Mouse (Mus musculus) urinary bladder, postnatal 14 days (tissue): ENCODE results near the gene Gja4.

ENCODE experiments used
- DNase-seq: peaks from one replicate; pipeline ENCODE4 v3.0.0; 2021; ENCODE audit warnings: low spot score

Gene Gja4

DNA sequence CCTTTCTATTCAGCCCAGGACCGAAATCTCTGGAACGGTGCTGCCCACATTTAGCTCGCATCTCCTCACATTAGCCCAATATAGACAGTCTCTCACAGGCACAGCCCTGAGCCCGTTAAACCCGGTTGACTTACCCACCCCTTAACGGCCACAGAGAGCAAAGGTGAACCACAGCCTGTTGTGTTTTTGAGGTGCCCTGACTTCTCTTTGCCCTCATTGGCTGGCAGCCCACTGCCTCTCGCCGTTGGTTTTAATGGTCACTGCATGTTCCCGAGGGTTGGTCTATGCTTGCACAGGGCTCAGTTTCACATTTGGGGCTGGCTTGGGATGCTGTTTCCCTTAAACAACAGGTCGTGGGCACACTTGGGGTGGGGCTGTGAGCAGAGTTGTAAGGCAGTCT lies 10.5 kb upstream of the Gja4 start:
- DNase-seq: no peak

DNA sequence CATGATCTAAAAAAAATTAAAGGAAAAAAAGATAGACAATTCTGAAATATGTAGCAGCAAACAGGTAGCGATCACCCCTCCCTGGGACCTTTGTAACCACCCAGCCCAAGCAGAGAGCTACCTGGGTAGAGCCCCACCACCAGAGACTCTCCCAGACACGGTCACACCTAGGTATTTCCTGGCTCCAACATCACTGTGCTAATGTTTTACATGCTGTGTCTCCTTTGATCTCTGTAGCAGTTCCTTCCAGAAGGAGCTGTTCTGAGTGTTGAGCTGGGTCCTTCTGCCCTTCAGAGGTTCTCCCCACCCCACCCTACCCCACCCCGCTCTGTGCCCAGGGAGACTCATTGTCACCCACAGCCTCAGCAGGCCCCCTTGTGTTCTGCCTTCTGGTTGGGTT lies 9.8 kb upstream of the Gja4 start:
- no peak for DNase-seq

DNA sequence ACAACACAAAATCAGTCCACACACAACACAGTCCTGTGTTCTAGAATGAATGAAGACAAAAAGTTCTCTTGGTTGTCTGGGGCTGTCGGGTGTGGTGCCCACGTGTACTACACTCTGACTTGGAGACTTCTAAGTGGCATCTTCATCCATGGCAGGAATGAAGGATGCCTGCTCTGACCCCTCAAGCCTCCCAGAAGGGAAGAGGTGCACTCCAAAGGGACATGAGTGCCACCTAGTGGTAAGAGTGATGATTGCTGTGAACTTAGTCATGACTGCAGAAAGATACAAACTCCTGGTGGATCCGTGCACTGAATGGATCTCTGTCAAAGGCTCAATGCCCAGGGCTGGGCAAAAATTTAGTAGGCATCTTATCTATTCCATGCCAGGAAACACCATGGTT lies 5.8 kb upstream of the Gja4 start:
- peak; percentile 73 for DNase-seq

DNA sequence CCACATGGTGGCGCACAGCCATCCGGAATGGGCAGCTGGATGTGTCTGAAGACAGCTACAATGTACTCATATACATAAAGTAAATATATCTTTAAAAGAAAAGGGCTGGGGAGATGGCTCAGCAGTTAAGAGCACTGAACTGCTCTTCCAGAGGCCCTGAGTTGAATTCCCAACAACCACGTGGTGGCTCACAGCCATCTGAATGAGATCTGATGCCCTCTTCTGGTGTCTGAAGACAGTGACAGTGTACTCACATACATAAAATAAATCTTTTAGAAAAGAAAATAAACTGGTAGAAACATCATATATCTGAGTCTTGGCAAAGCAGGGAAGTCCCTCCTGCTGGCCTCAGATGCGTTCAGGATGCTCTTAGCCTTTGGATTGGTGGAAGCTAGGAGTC lies 3.3 kb upstream of the Gja4 start:
- DNase-seq: no peak

DNA sequence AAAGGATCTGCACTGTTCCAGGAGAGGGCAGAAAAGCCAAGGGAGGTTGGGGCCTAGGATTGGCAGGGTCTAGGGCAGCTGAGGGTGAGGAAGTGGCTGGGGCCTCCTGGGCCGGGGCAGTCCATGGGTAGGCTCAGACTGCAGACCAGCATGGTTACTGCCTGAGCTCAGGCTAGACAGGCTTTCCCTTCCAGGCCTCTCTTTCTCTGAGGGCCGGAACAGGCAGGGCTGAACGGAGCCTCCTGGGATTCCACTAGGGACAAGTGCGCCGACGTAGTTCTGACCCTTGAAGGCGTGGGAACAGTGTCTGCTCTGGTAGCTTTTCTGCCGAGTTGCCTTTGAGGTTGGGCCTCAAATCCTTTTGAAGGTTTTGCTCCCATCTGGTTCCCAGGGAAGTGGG lies 1.9 kb upstream of the Gja4 start:
- DNase-seq: no peak

DNA sequence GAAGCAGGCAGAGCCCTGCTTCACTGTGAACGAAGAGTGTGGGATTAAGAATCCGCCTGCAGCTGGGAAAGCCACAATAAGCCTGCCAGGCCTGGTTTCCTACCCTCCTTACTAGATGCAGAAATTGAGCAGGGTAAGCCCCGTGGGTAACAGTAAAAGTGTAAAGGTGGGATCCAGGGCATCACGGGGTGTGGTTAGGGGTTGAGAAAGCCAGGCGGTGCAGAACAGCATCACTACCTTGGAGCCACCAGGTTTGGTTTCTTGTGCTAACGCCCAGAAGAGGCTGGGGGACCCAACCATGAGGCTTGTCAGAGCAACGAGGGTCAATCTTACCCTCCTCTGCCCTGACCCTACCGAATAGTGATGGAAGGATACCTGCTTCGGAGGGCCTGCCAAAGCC lies 746 bp upstream of the Gja4 start:
- no peak for DNase-seq

DNA sequence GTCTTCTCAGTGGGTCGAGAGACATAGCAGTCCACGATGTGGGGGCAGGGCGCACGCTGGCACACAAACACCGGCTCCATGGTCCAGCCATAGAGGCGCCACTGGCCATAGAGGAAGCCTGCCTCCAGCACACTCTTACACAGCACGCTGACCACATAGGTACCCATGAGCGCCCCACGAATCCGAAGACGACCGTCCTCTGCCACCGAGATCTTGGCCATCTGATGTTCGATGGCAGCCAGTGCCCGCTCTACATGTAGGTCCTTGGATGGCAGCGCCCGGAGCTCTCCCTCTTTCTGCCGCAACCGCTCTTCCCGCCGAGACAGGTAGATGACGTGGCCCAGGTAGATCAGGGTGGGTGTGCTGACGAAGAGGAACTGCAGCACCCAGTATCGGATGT lies 1.5 kb downstream of the Gja4 start:
- DNase-seq: no peak

DNA sequence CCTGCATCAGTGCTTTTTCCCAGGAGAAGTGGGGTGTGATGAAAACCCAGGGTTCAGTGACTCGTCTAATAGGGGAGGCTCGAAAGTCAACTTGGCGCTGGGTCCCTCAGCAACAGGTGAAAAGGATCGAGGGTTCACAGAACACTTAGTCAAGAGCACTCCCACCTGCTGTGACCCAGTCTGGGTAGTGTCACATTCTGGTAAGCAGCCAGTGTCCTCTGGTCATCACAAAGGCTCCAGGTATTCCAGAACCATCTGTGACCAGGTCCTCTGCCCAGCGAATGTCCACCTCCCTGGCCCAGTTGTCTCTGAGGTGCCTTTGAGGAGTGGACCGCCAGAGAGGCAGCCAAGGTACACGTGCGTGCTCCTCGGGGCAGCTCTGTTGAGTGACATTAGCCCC lies 2.3 kb downstream of the Gja4 start:
- no peak for DNase-seq

DNA sequence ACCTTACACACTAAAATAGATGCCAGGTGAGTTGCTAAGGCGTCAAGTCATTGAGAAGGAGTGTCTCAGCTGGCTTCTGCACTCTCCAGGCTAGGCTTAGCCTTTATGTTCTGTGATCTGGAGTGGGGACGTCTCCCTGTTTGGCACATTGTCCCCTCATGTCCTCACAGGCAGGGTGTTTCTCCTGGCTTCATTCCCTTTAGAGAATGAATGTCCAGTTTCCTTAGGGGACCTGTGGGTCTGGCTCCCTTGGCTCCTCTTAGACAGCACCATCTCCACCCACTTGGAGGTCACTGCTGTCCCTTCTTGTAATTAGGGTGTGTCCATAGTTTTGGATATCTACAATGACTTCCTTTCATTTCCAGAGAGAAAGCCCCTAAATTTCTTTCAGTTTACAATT lies 6.9 kb downstream of the Gja4 start:
- no peak for DNase-seq

DNA sequence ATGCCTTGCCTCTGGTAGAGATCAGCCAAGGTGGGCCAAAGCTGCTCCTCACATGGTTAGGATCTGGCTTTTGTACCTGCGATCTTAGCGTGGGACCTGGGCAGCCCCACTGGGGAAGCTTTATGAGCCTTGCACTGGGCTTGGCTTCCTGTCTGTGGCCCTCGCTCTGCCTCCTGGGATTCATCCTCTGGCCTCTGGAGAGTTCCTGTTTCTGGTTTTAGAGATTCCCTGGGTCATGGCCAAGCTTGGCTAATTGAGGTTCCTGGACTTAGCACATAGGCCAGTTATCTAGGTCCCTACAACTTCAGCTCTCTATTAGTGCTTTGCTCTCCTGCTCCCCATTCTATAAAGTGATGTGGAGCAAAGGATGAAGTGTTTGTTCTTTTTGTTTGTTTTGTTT lies 10.0 kb downstream of the Gja4 start:
- DNase-seq: no peak

DNA sequence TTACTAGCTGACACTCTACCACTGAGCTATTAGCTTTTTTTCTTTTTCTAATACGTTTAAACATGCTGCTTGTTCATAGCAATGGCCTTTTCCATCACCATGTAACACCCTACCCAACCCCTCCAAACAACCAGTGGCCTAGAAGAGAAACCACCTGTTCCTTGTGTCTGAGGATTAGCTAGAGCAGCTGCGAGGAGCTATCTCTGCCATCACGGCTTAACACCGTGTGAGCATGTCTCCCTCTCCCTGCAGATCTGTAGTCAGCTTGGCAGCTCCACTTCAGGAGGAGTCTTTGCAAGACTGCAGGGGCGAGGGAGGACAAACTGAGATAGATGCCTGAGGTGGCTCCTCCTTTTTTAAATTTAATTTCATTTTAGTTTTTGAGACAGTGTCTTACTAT lies 13.3 kb downstream of the Gja4 start:
- no peak for DNase-seq

DNA sequence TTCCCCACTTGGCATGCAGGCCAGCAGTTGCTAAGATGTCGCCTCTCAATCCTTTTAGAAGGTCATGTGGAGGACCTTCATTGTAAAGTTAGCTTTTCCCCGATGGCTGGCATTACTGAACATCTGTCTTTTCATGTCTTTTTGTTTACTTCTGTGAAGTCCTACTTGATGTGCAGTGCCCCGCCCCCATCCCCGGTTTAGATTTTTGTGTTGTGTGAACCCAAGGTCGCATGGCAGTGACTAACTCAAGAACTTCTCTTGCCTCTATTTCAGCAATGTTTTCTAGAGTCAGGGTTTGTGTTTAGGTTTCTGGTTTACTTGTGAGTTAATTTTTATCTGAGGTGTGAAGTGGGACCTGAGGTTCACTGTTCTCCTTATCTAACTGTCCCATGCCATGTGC lies 21.2 kb downstream of the Gja4 start:
- DNase-seq: no peak

DNA sequence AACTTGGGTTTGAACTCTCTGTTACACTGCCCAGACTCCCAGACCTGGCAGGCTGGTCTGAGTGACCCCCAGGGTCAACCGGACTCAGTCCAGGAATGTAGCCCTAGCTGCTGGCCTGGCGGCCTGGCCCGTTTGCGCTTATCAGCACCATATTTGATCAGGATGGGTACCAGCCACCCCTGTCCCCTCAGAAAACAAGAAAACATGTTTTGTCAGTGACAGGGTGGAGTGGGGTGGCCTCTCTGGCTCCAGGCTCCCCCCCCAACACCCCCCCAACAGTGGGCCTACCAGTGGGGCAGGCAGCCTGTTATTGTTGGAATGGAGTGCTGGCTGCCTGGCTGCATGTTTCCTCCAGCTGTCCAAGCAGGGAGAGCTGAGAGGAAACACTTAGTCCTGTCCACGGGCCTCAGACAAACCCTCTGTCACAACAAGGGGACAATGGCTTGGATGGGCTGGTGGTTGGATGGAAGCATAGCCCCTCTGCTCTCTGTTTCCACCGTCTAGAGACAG lies 24.7 kb downstream of the Gja4 start:
- DNase-seq: no peak

DNA sequence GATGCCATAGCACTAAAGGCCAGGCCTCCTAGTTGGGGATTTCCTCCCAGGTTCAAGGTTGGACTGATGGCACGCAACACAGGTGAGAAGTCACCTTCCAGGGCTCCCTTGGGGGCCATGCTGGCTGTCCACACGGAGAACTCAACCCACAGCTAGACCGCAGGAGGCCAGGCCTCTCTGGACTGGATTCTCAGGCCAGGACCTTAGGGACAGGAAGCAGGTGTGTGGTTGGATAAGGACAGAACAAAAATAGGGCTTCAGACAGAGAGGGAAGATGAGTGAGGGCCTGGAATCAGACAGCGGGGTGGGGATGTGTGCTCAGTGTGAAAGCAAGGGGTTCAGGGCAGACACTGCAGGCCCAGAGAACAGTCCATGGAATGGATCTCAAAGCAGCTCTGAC lies 26.9 kb downstream of the Gja4 start:
- no peak for DNase-seq

DNA sequence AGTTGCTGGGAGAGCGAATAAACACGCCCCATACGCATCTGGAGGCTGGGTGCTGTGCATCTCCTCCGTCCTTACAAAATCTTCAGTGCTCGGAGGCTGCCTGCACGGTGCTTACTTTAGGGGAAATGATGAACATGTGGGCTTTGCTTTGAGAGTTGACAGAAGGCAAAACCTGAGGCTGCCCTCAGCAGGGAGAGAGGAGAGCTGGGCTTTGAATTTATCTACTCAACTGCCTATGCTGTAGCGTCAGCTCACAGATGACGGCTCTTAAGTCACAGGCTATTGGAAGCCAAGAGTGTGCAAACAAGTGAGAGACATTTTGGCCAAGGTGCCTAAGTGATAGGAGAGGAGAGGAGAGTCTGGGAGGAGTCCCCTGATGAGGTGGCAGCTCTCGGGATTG lies 34.6 kb downstream of the Gja4 start:
- DNase-seq: no peak

DNA sequence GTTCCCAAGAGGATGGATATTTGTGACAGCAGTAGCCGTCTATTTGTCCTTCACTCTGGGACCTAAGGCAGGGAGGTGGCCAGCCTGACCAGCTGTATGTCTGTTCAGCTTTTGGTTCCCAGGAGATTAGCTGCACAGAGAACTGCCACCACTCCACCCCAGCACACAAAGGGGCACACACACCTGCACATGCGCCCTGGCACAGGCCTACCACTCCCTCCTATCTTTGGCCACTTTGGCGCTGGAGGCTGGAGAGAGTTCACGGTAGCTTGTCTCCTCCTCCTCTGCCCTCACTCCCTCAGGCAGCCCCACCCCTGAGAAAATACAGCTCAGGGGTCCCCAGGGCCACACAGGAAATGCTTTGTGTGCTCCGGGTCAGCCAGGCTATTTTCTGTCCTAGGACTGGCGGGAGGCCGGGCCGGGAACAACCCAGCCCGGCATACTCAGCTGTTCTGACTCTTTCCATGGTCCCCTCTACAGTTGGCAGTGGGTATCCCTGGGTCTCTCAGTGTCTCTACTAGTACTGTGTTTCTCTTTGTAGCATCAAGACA lies 35.3 kb downstream of the Gja4 start:
- no peak for DNase-seq

DNA sequence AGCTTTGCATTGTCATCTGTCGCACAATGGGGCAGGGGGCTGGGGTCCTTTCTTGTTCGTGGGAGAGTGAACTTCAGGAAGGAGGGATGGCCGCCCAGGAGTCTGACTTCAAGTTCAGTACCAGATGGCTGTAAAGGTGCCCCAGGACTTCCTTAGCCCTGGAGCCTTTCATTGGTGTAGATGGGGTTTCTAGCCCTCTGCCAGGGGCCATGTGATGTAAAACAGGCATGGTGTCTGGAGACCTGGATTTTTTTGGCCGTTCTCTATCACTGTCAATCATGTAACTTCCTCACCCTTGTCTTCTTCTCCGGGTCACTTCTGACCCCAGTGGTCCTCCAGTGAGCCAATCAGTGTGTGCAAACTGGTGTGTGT lies 49.7 kb downstream of the Gja4 start:
- no peak for DNase-seq

DNA sequence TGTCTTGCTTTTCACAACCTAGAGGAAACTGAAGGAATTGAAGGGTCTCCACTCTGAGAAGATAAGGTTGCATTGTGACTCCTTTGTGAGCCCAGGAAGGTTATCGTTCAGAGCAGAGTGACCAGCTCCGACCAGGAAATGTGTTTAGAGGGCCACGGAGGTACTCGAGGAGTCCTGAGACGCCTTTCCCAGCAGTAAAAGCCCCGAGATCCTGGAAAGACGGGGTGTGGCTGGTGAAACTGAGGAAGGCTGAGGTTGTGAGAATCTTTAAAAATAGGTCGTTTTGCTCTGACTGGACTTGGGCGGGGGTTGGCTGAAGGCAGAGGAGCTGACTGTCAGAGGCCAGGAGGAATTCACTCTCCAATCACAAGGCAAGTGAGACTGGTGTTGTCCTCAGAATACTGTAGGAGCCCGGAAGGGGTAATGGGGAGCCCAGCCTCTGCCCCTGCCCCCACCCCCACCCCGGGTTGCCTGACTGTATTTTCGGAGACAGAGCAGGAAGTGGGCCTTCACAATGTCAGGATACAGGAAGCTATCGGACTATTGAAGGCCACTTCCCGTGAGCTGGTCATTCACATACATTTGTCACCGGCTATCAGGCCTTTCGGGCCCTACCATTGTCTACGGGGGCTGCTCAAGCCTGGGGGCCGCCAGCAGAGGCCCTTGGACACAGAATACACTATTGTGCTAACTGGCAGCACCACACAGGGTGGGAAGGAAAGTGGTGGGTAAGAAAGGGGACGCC lies 50.2 kb downstream of the Gja4 start:
- DNase-seq: no peak

DNA sequence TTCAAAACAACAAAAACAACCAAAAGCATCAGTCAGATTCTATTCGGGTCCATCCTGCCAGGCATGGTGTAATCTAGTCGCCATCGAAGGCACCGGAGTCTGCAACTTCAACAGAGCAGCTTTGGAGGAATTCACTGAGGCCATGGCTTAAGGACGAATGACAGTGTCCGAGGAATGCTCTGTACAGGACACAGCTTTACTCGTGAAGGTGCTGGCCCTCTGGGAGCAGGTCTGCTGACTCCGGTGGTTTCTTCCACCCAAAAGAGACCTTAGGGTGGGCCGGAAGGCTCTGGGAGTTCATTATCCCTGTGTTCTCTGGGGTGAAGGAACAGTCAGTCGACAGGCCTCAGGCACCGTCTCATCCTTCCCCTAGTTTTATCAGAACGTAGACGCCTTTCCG lies 52.2 kb downstream of the Gja4 start:
- no peak for DNase-seq
